ENCODE assay signal across 14 mouse cellular contexts in the genomic region with DNA sequence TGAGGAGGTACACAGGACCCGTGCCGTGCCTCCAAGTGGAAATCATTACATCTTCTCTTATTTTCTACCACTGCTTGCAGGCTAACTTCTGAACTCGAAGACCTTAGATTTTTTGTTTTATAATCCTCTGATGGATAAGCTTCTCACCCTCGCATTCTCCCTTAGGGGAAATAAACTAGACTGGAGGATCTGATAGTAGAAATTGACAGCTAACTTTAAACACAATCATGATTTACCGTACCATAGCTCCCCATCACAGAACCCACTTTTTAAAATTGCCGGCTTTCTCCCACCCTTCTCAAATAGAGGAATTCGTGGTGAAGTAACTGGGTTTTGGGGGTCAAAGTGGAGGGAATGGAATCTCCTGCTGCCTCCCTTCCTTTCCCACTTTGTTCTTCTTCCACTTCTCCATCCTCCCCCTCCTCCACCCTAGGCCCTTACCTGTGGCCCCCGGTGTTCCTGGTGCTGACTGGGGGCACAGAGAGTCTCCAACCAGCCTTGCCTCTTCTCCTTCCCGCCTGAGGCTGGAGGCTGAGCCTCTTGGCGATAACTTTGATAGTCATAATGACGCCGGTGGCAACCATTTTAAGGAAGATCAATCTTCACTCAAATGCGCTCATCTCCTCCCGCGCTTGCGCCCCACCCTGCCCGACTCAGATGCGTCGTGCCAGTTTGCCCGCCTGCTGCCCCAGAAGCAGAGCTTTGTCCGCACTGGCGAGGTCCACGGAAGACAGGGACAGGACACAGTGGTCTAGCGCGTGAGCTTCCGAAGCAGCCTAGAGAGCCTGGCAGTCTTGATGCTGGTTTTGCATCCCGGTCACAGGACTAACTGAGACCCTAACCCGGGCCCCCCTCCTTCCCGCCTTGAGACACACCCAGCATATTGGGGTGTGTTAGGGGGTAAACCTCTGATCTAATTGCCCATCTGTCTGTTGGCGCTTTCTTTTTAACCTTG. TPM values are rescaled to one million over a fixed set of nuclear protein-coding genes. Genes with fewer than 3 reads are reported as not detected.
DNase-seq lines count a peak whose midpoint lies in the region; ATAC-seq and TF ChIP-seq lines count a peak whose summit lies in the region.
"Had no signal": no experiment of that assay in that cellular context is flagged by ENCODE, and none has a peak within 500 bp of the region (broad histone marks: within the 10 kb centered on the region; RNA-seq: fewer than 3 reads in every experiment).

No protein-coding gene starts in this region.

- ATAC-seq in kidney, postnatal 0 days (replicated peaks; ENCODE audit: low FRiP score, low read depth): no peak
- ATAC-seq in hindbrain, embryonic 14.5 days (ENCODE audit: low FRiP score): no peak
- ATAC-seq in midbrain, embryonic 16.5 days: peak; percentile 52; the same call in 1 of the 2 replicates
- ATAC-seq in liver, embryonic 11.5 days (replicated peaks; ENCODE audit: low FRiP score): no peak

- WGBS in kidney, postnatal 0 days: 1% methylated on average over 30 of the region's 30 CpGs
- 4% methylated on average over 30 of the region's 30 CpGs for WGBS in hindbrain, embryonic 14.5 days
- 3% methylated on average over 30 of the region's 30 CpGs for WGBS in midbrain, embryonic 16.5 days
- 5% methylated on average over 30 of the region's 30 CpGs for WGBS in liver, embryonic 11.5 days

- no peaks in the 10 kb centered on the region for H3K9me3 ChIP-seq in kidney, postnatal 0 days (replicated peaks; ENCODE audit: low read length)
- no peaks in the 10 kb centered on the region for H3K9me3 ChIP-seq in hindbrain, embryonic 14.5 days (ENCODE audit: control insufficient read depth, low read length)
- no peaks in the 10 kb centered on the region for H3K9me3 ChIP-seq in midbrain, embryonic 16.5 days (replicated peaks; ENCODE audit: control insufficient read depth, low read length, poor library complexity, severe bottlenecking)
- no peaks in the 10 kb centered on the region for H3K9me3 ChIP-seq in liver, embryonic 11.5 days (ENCODE audit: control insufficient read depth, low read length)

- H3K4me1 ChIP-seq in kidney, postnatal 0 days (replicated peaks; ENCODE audit: insufficient read depth, low read length): peaks cover 4% of the 10 kb centered on the region; the same call in 1 of the 2 replicates
- H3K4me1 ChIP-seq in hindbrain, embryonic 14.5 days (replicated peaks; ENCODE audit: control insufficient read depth, insufficient read depth, low read length): peaks cover 3% of the 10 kb centered on the region; the same call in 1 of the 2 replicates
- peaks cover 6% of the 10 kb centered on the region for H3K4me1 ChIP-seq in midbrain, embryonic 16.5 days (ENCODE audit: control insufficient read depth, insufficient read depth, low read length)
- peaks cover 3% of the 10 kb centered on the region; the same call in 1 of the 2 replicates for H3K4me1 ChIP-seq in liver, embryonic 11.5 days (replicated peaks; ENCODE audit: control insufficient read depth, insufficient read depth, low read length)

- TF ChIP-seq CTCF in kidney, postnatal 0 days (IDR thresholded peaks at IDR 0.05; ENCODE audit: low read depth): no peak

- no peak overlapping the region for H3K9ac ChIP-seq in kidney, postnatal 0 days (ENCODE audit: low read depth, low read length)
- peak overlapping the region; percentile 11; the same call in 1 of the 2 replicates for H3K9ac ChIP-seq in hindbrain, embryonic 14.5 days
- H3K9ac ChIP-seq in midbrain, embryonic 16.5 days (ENCODE audit: low read depth, low read length): no peak overlapping the region
- no peak overlapping the region for H3K9ac ChIP-seq in liver, embryonic 11.5 days (ENCODE audit: low read depth, low read length)

- no peak overlapping the region for H3K27ac ChIP-seq in kidney, postnatal 0 days
- no peak overlapping the region for H3K27ac ChIP-seq in hindbrain, embryonic 14.5 days
- H3K27ac ChIP-seq in midbrain, embryonic 16.5 days (ENCODE audit: low read length): no peak overlapping the region
- no peak overlapping the region for H3K27ac ChIP-seq in liver, embryonic 11.5 days (ENCODE audit: low read depth, low read length)

- H3K36me3 ChIP-seq in kidney, postnatal 0 days (ENCODE audit: insufficient read depth, low read length): no peaks in the 10 kb centered on the region
- H3K36me3 ChIP-seq in hindbrain, embryonic 14.5 days (replicated peaks; ENCODE audit: control insufficient read depth, insufficient read depth): no peaks in the 10 kb centered on the region
- H3K36me3 ChIP-seq in midbrain, embryonic 16.5 days (ENCODE audit: control insufficient read depth, insufficient read depth, low read length): no peaks in the 10 kb centered on the region
- no peaks in the 10 kb centered on the region for H3K36me3 ChIP-seq in liver, embryonic 11.5 days (ENCODE audit: control insufficient read depth, insufficient read depth, low read length)
- H3K36me3 ChIP-seq: G1E had no signal

- peak; percentile 15 to 29 for DNase-seq in cerebellum, postnatal 10 days
- no peak for DNase-seq in cerebellum, adult 9-11 months
- peak; percentile 3 for DNase-seq in kidney, postnatal 0 days (ENCODE audit: low spot score)
- DNase-seq in kidney, adult 8-10 months: no peak
- DNase-seq in hindbrain, embryonic 14.5 days (ENCODE audit: low spot score): no peak
- DNase-seq in adrenal gland, adult 2 months: no peak
- no peak for DNase-seq in liver, embryonic 11.5 days (ENCODE audit: low spot score)
- DNase-seq: adrenal gland, adult 8-10 months; cerebellum, adult 11-12 months; kidney, adult 11 months; lung, postnatal 14 days had no signal

- no peak overlapping the region for H3K4me2 ChIP-seq in kidney, postnatal 0 days (ENCODE audit: low read length)
- H3K4me2 ChIP-seq in hindbrain, embryonic 14.5 days (replicated peaks): peak overlapping the region; percentile 28
- no peak overlapping the region for H3K4me2 ChIP-seq in midbrain, embryonic 16.5 days (ENCODE audit: low read length)
- H3K4me2 ChIP-seq in liver, embryonic 11.5 days: no peak overlapping the region

- H3K27me3 ChIP-seq in kidney, postnatal 0 days (ENCODE audit: insufficient read depth, low read length): peaks cover 73% of the 10 kb centered on the region
- peaks cover 94% of the 10 kb centered on the region for H3K27me3 ChIP-seq in hindbrain, embryonic 14.5 days (ENCODE audit: control insufficient read depth, insufficient read depth, low read length)
- H3K27me3 ChIP-seq in midbrain, embryonic 16.5 days (ENCODE audit: control insufficient read depth, insufficient read depth, low read depth, low read length): peaks cover 54% of the 10 kb centered on the region
- peaks cover 98% of the 10 kb centered on the region for H3K27me3 ChIP-seq in liver, embryonic 11.5 days (replicated peaks; ENCODE audit: control insufficient read depth, insufficient read depth, low read length)

- no peak overlapping the region for H3K4me3 ChIP-seq in kidney, postnatal 0 days (replicated peaks; ENCODE audit: low read depth, low read length)
- H3K4me3 ChIP-seq in hindbrain, embryonic 14.5 days (replicated peaks; ENCODE audit: low read length): peak overlapping the region; percentile 33
- H3K4me3 ChIP-seq in midbrain, embryonic 16.5 days (ENCODE audit: low read depth, low read length): no peak overlapping the region
- H3K4me3 ChIP-seq in liver, embryonic 11.5 days (ENCODE audit: low read depth, low read length): no peak overlapping the region

RNA-seq across cellular contexts. Expression of gene Evx2, which starts 1.3 kb away (rescaled TPM):
- polyA plus RNA-seq in kidney, postnatal 0 days (2015; fragmentation: Nextera tagmentation; extraction: Ambion mirVana): 0.08 TPM in 1 of 2 replicates, not detected in the other
- 1.3 and 1.4 TPM in 2 replicates for polyA plus RNA-seq in hindbrain, embryonic 14.5 days (2014; fragmentation: Nextera tagmentation; extraction: Ambion mirVana)
- 0.21 and 0.42 TPM in 2 replicates for polyA plus RNA-seq in midbrain, embryonic 16.5 days (2015; fragmentation: Nextera tagmentation; extraction: Ambion mirVana)
- total RNA-seq in adrenal gland, adult 2 months (2021): not detected
- not detected in 2 replicates for polyA plus RNA-seq in adrenal gland, adult 2 months (2012; rRNA removed)
- 0.12 TPM in 1 of 2 replicates, not detected in the other for polyA plus RNA-seq in liver, embryonic 11.5 days (2014; fragmentation: Nextera tagmentation; extraction: Ambion mirVana)
- total RNA-seq: adrenal gland, adult 8-10 months; granulocyte monocyte progenitor cell, adult 5-6 weeks had no signal
- polyA plus RNA-seq: G1E had no signal

RNA-seq across cellular contexts. Expression of gene Hoxd13, which starts 7.4 kb away (rescaled TPM):
- polyA plus RNA-seq in kidney, postnatal 0 days (2015; fragmentation: Nextera tagmentation; extraction: Ambion mirVana): 0.10 TPM in 1 of 2 replicates, not detected in the other
- 0.08 TPM in 1 of 2 replicates, not detected in the other for polyA plus RNA-seq in hindbrain, embryonic 14.5 days (2014; fragmentation: Nextera tagmentation; extraction: Ambion mirVana)
- not detected in 2 replicates for polyA plus RNA-seq in midbrain, embryonic 16.5 days (2015; fragmentation: Nextera tagmentation; extraction: Ambion mirVana)
- total RNA-seq in adrenal gland, adult 2 months (2021): not detected
- polyA plus RNA-seq in adrenal gland, adult 2 months (2012; rRNA removed): not detected in 2 replicates
- polyA plus RNA-seq in liver, embryonic 11.5 days (2014; fragmentation: Nextera tagmentation; extraction: Ambion mirVana): 0.06 and 0.45 TPM in 2 replicates
- total RNA-seq: adrenal gland, adult 8-10 months; granulocyte monocyte progenitor cell, adult 5-6 weeks had no signal
- polyA plus RNA-seq: G1E had no signal

RNA-seq across cellular contexts. Expression of gene Hoxd12, which starts 14.1 kb away (rescaled TPM):
- polyA plus RNA-seq in kidney, postnatal 0 days (2015; fragmentation: Nextera tagmentation; extraction: Ambion mirVana): 2.6 and 2.8 TPM in 2 replicates
- not detected in 2 replicates for polyA plus RNA-seq in hindbrain, embryonic 14.5 days (2014; fragmentation: Nextera tagmentation; extraction: Ambion mirVana)
- not detected in 2 replicates for polyA plus RNA-seq in midbrain, embryonic 16.5 days (2015; fragmentation: Nextera tagmentation; extraction: Ambion mirVana)
- not detected for total RNA-seq in adrenal gland, adult 2 months (2021)
- not detected in 2 replicates for polyA plus RNA-seq in adrenal gland, adult 2 months (2012; rRNA removed)
- polyA plus RNA-seq in liver, embryonic 11.5 days (2014; fragmentation: Nextera tagmentation; extraction: Ambion mirVana): 0.12 and 0.49 TPM in 2 replicates
- total RNA-seq: adrenal gland, adult 8-10 months; G1E; granulocyte monocyte progenitor cell, adult 5-6 weeks had no signal
- polyA plus RNA-seq: G1E had no signal

RNA-seq across cellular contexts. Expression of gene Hoxd11, which starts 18.7 kb away (rescaled TPM):
- 19.7 and 23.8 TPM in 2 replicates for polyA plus RNA-seq in kidney, postnatal 0 days (2015; fragmentation: Nextera tagmentation; extraction: Ambion mirVana)
- not detected in 2 replicates for polyA plus RNA-seq in hindbrain, embryonic 14.5 days (2014; fragmentation: Nextera tagmentation; extraction: Ambion mirVana)
- polyA plus RNA-seq in midbrain, embryonic 16.5 days (2015; fragmentation: Nextera tagmentation; extraction: Ambion mirVana): not detected in 2 replicates
- not detected for total RNA-seq in adrenal gland, adult 2 months (2021)
- polyA plus RNA-seq in adrenal gland, adult 2 months (2012; rRNA removed): not detected in 2 replicates
- 0.14 and 0.44 TPM in 2 replicates for polyA plus RNA-seq in liver, embryonic 11.5 days (2014; fragmentation: Nextera tagmentation; extraction: Ambion mirVana)
- total RNA-seq: adrenal gland, adult 8-10 months; granulocyte monocyte progenitor cell, adult 5-6 weeks had no signal
- polyA plus RNA-seq: G1E had no signal

RNA-seq across cellular contexts. Expression of gene Hoxd10, which starts 31.0 kb away (rescaled TPM):
- polyA plus RNA-seq in kidney, postnatal 0 days (2015; fragmentation: Nextera tagmentation; extraction: Ambion mirVana): 44.6 and 45.5 TPM in 2 replicates
- not detected in 2 replicates for polyA plus RNA-seq in hindbrain, embryonic 14.5 days (2014; fragmentation: Nextera tagmentation; extraction: Ambion mirVana)
- not detected in 2 replicates for polyA plus RNA-seq in midbrain, embryonic 16.5 days (2015; fragmentation: Nextera tagmentation; extraction: Ambion mirVana)
- total RNA-seq in adrenal gland, adult 2 months (2021): not detected
- not detected in 2 replicates for polyA plus RNA-seq in adrenal gland, adult 2 months (2012; rRNA removed)
- 0.09 and 0.30 TPM in 2 replicates for polyA plus RNA-seq in liver, embryonic 11.5 days (2014; fragmentation: Nextera tagmentation; extraction: Ambion mirVana)
- total RNA-seq: adrenal gland, adult 8-10 months; granulocyte monocyte progenitor cell, adult 5-6 weeks had no signal
- polyA plus RNA-seq: G1E had no signal

Comparison
In these comparisons a context has a peak if more than half of its experiments do, and no peak if none do; other contexts are left out.
1. DNase-seq: peak in cerebellum, postnatal 10 days (2 of 2) and kidney, postnatal 0 days (single experiment); none in cerebellum, adult 9-11 months (single experiment), kidney, adult 8-10 months (0 of 2), hindbrain, embryonic 14.5 days (single experiment), adrenal gland, adult 2 months (single experiment) and liver, embryonic 11.5 days (single experiment).